Mouse (Mus musculus) intestine, embryonic 16.5 days (tissue): ENCODE data around the gene Slc25a17. TPM values are rescaled to one million over a fixed set of nuclear protein-coding genes. Genes with fewer than 3 reads are reported as not detected.

Source experiments
- ATAC-seq: fragments of 200-750 bp; cut with Nextera tagmentation; 2 replicates; pipeline ENCODE4 v1.8.0; 2017; ENCODE audit warnings: moderate TSS enrichment, moderate library complexity
- H3K27ac ChIP-seq: fragments of 300-500 bp; sonication (generic); 2 replicates; pipeline ENCODE4 v1.5.1; 2014; ENCODE audit warnings: mild to moderate bottlenecking, low read length
- H3K27me3 ChIP-seq: fragments of 300-500 bp; sonication (generic); replicated peaks from 2 replicates; pipeline ENCODE4 v1.6.1; 2014; ENCODE audit warnings: low read length, control low read depth, mixed read lengths; ENCODE audit not compliant: control insufficient read depth, insufficient read depth
- H3K36me3 ChIP-seq: fragments of 300-500 bp; sonication (generic); 2 replicates; pipeline ENCODE4 v1.6.1; 2014; ENCODE audit warnings: low read length, control low read depth; ENCODE audit not compliant: control insufficient read depth, insufficient read depth
- H3K4me1 ChIP-seq: fragments of 300-500 bp; sonication (generic); 2 replicates; pipeline ENCODE4 v1.6.1; 2014; ENCODE audit warnings: low read length, control low read depth, mixed read lengths; ENCODE audit not compliant: control insufficient read depth, insufficient read depth
- H3K4me2 ChIP-seq: fragments of 300-500 bp; sonication (generic); 2 replicates; pipeline ENCODE4 v1.6.1; 2014; ENCODE audit warnings: low read depth, low read length, control low read depth
- H3K4me3 ChIP-seq: fragments of 300-500 bp; sonication (generic); 2 replicates; pipeline ENCODE4 v1.5.1; 2014; ENCODE audit warnings: mild to moderate bottlenecking, low read length
- H3K9ac ChIP-seq: fragments of 300-500 bp; sonication (generic); 2 replicates; pipeline ENCODE4 v1.6.1; 2014; ENCODE audit warnings: low read depth, low read length
- H3K9me3 ChIP-seq: fragments of 300-500 bp; sonication (generic); 2 replicates; pipeline ENCODE4 v1.6.1; 2016; ENCODE audit warnings: low read length, control low read depth; ENCODE audit not compliant: control insufficient read depth
- WGBS: fragments of 180-500 bp; shearing (Covaris S2); extraction: QIAGEN DNeasy Blood & Tissue Kit; methylation state at CpG from one replicate; pipeline ENCODE4 v1.1.7; 2014; 5-methylcytosine and 5-hydroxymethylcytosine counted together
- polyA plus RNA-seq: library from polyadenylated mRNA; unstranded; fragments of >200 nt; fragmentation: Nextera tagmentation; extraction: Ambion mirVana; gene quantifications from 2 replicates; pipeline ENCODE4 v1.2.1, GENCODE M21; 2015

The Slc25a17 gene
- polyA plus RNA-seq, result 61.7 and 67.4 TPM in 2 replicates

- WGBS, result under 1% methylated on average over 30 of the region's 30 CpGs
- no peaks in the 10 kb centered on the region for H3K36me3 ChIP-seq
- H3K4me2 ChIP-seq, result peak within 1 kb of the TSS; percentile 77
- no peaks in the 10 kb centered on the region for H3K27me3 ChIP-seq
- H3K9ac ChIP-seq, result peak within 1 kb of the TSS; percentile 84
- peak within 1 kb of the TSS; percentile 83 for H3K27ac ChIP-seq
- peak; percentile 98 for ATAC-seq
- peaks cover 15% of the 10 kb centered on the region; the same call in 1 of the 2 replicates for H3K4me1 ChIP-seq
- no peaks in the 10 kb centered on the region for H3K9me3 ChIP-seq
- H3K4me3 ChIP-seq, result peak within 1 kb of the TSS; percentile 76
Observed at GRCm38 (mm10) chr15:81360345-81361021, at the start of gene Slc25a17. Slc25a17 (minus strand) TSS chr15:81360812.

- Histone ChIP-seq H3K4me3 (no peak within 1 kb of the TSS), H3K4me1 (no peaks in the 10 kb centered on the region), H3K9ac (no peak within 1 kb of the TSS), H3K27ac (no peak within 1 kb of the TSS), H3K27me3 (no peaks in the 10 kb centered on the region), H3K36me3 (peaks cover 2% of the 10 kb centered on the region; the same call in 1 of the 2 replicates), H3K9me3 (no peaks in the 10 kb centered on the region), H3K4me2 (no peak within 1 kb of the TSS)
- no peak for ATAC-seq
- WGBS, result 95% methylated on average over 1 of the region's 1 CpGs
Observed at GRCm38 (mm10) chr15:81408199-81408598, 47.6 kb upstream of the Slc25a17 start, which contains the start of gene Dnajb7. Dnajb7 (minus strand) TSS chr15:81408299.

GRCm38 (mm10) chr15:81405008-81405407 is 44.4 kb upstream of the Slc25a17 start:
- H3K9ac ChIP-seq, result no peak overlapping the region
- peaks cover 2% of the 10 kb centered on the region; the same call in 1 of the 2 replicates for H3K36me3 ChIP-seq
- no peaks in the 10 kb centered on the region for H3K27me3 ChIP-seq
- no peak overlapping the region for H3K27ac ChIP-seq
- 89% methylated on average over 3 of the region's 3 CpGs for WGBS
- no peak for ATAC-seq
- H3K4me1 ChIP-seq, result peaks cover 2% of the 10 kb centered on the region; the same call in 1 of the 2 replicates
- H3K4me3 ChIP-seq, result no peak overlapping the region
- H3K4me2 ChIP-seq, result no peak overlapping the region
- H3K9me3 ChIP-seq, result no peaks in the 10 kb centered on the region

GRCm38 (mm10) chr15:81399638-81400315 is 39.2 kb upstream of the Slc25a17 start, which contains the start of the genes St13 and Xpnpep3:
St13 (minus strand) TSS chr15:81400077.
Xpnpep3 (plus strand) TSS chr15:81400138.
- H3K9me3 ChIP-seq, result no peaks in the 10 kb centered on the region
- no peaks in the 10 kb centered on the region for H3K36me3 ChIP-seq
- peak within 1 kb of the TSS; percentile 62 for H3K4me2 ChIP-seq
- under 1% methylated on average over 50 of the region's 50 CpGs for WGBS
- peaks cover 14% of the 10 kb centered on the region for H3K4me1 ChIP-seq
- peak; percentile 100 for ATAC-seq
- peak within 1 kb of the TSS; percentile 98 for H3K9ac ChIP-seq
- H3K27me3 ChIP-seq, result no peaks in the 10 kb centered on the region
- H3K4me3 ChIP-seq, result peak within 1 kb of the TSS; percentile 99
- peak within 1 kb of the TSS; percentile 86 for H3K27ac ChIP-seq

- H3K9ac ChIP-seq, result peak overlapping the region; percentile 98
- WGBS, result 0% methylated on average over 21 of the region's 21 CpGs
- no peaks in the 10 kb centered on the region for H3K36me3 ChIP-seq
- H3K4me3 ChIP-seq, result peak overlapping the region; percentile 99
- H3K4me1 ChIP-seq, result peaks cover 14% of the 10 kb centered on the region
- no peaks in the 10 kb centered on the region for H3K27me3 ChIP-seq
- no peaks in the 10 kb centered on the region for H3K9me3 ChIP-seq
- peak; percentile 73; the same call in 1 of the 2 replicates for ATAC-seq
- H3K27ac ChIP-seq, result peak overlapping the region; percentile 86
- H3K4me2 ChIP-seq, result peak overlapping the region; percentile 62
Observed at GRCm38 (mm10) chr15:81399297-81399637, 38.7 kb upstream of the Slc25a17 start.

GRCm38 (mm10) chr15:81398189-81398588 is 37.6 kb upstream of the Slc25a17 start:
- Histone ChIP-seq H3K9me3 (no peaks in the 10 kb centered on the region), H3K4me1 (peaks cover 16% of the 10 kb centered on the region), H3K36me3 (no peaks in the 10 kb centered on the region), H3K27ac (no peak overlapping the region), H3K4me3 (peak overlapping the region; percentile 99), H3K9ac (peak overlapping the region; percentile 98), H3K4me2 (peak overlapping the region; percentile 62), H3K27me3 (no peaks in the 10 kb centered on the region)
- no peak for ATAC-seq

- H3K9ac ChIP-seq, result no peak overlapping the region
- H3K36me3 ChIP-seq, result peaks cover 2% of the 10 kb centered on the region; the same call in 1 of the 2 replicates
- no peak overlapping the region for H3K4me2 ChIP-seq
- no peaks in the 10 kb centered on the region for H3K27me3 ChIP-seq
- no peaks in the 10 kb centered on the region for H3K9me3 ChIP-seq
- H3K4me1 ChIP-seq, result peaks cover 13% of the 10 kb centered on the region
- H3K27ac ChIP-seq, result no peak overlapping the region
- no peak for ATAC-seq
- H3K4me3 ChIP-seq, result no peak overlapping the region
- 75% methylated on average over 8 of the region's 8 CpGs for WGBS
Observed at GRCm38 (mm10) chr15:81394211-81394915, 33.8 kb upstream of the Slc25a17 start.

GRCm38 (mm10) chr15:81392997-81393396 is 32.4 kb upstream of the Slc25a17 start:
- H3K4me3 ChIP-seq, result no peak overlapping the region
- H3K27me3 ChIP-seq, result no peaks in the 10 kb centered on the region
- ATAC-seq, result no peak
- H3K9ac ChIP-seq, result no peak overlapping the region
- no peak overlapping the region for H3K4me2 ChIP-seq
- H3K9me3 ChIP-seq, result no peaks in the 10 kb centered on the region
- peaks cover 3% of the 10 kb centered on the region; the same call in 1 of the 2 replicates for H3K36me3 ChIP-seq
- H3K4me1 ChIP-seq, result peaks cover 8% of the 10 kb centered on the region
- no peak overlapping the region for H3K27ac ChIP-seq

- H3K36me3 ChIP-seq, result peaks cover 7% of the 10 kb centered on the region; the same call in 1 of the 2 replicates
- no peaks in the 10 kb centered on the region for H3K9me3 ChIP-seq
Observed at GRCm38 (mm10) chr15:81386327-81386726, 25.7 kb upstream of the Slc25a17 start.

More at GRCm38 (mm10) chr15:81386327-81386726, 25.7 kb upstream of the Slc25a17 start:
- ATAC-seq, result no peak
- Histone ChIP-seq H3K27me3 (no peaks in the 10 kb centered on the region), H3K4me3 (no peak overlapping the region), H3K27ac (no peak overlapping the region), H3K4me2 (no peak overlapping the region), H3K4me1 (no peaks in the 10 kb centered on the region), H3K9ac (no peak overlapping the region)
- whole genome bisulfite sequencing, result 96% methylated on average over 5 of the region's 5 CpGs
